Mouse (Mus musculus): Measurements from ENCODE around the gene Dhx38. TPM values are rescaled to one million over a fixed set of nuclear protein-coding genes. Genes with fewer than 3 reads are reported as not detected.

Gene Dhx38
- 13.9 and 14.5 TPM in 2 replicates for polyA plus RNA-seq (2015; fragmentation: Nextera tagmentation; extraction: Ambion mirVana)

DNA sequence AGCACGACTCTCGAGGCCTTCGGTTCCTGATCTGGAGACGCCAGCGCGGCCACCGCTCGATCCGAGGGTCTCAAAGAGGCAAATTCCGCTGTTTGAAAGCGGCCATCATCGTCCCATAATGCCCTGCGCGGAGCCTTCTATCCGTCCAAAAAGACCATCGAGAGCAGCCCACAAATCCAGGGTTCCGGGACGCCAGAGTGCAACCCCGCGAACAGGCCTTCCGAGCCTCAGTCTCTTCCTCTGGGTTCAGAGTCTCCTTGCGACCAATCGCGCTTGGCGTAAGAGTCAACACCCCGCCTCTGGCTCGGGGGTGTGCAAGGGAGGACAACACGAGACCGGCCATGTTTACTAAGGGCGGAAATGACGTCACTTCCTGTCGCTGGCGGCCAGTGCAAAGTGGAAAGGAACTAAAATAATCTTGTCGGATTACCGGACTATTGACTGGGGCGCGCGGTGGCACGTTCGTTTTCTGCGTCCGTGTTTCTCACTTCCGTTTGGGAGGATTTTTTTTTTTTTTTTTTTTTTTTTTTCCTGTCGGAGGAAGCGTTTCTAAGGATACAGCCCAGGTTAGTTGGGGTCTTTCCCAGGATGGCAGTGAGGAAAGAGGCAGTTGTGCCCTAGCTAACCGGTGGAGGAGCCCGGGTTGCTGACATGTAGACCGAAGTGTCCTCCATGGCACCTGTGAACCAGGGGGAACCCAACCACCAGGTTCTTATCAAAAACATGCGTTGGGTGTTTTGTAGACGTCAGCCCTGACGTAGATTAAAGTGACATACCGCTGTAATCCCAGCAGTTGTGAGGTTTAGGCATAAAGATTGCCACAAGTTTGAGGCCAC, at the start of gene Dhx38, which contains the start of gene Txnl4b:
Gene Dhx38 (minus strand): TSS at position 364 of the 836 bp plus-strand sequence.
Gene Txnl4b (plus strand): TSS at position 395 of the 836 bp plus-strand sequence.
- ATAC-seq (replicated peaks; ENCODE audit: extremely low read depth, insufficient read depth, low FRiP score) = peak; percentile 99
- no peaks in the 10 kb centered on the region for H3K27me3 ChIP-seq (ENCODE audit: control insufficient read depth, insufficient read depth, low read length)

DNA sequence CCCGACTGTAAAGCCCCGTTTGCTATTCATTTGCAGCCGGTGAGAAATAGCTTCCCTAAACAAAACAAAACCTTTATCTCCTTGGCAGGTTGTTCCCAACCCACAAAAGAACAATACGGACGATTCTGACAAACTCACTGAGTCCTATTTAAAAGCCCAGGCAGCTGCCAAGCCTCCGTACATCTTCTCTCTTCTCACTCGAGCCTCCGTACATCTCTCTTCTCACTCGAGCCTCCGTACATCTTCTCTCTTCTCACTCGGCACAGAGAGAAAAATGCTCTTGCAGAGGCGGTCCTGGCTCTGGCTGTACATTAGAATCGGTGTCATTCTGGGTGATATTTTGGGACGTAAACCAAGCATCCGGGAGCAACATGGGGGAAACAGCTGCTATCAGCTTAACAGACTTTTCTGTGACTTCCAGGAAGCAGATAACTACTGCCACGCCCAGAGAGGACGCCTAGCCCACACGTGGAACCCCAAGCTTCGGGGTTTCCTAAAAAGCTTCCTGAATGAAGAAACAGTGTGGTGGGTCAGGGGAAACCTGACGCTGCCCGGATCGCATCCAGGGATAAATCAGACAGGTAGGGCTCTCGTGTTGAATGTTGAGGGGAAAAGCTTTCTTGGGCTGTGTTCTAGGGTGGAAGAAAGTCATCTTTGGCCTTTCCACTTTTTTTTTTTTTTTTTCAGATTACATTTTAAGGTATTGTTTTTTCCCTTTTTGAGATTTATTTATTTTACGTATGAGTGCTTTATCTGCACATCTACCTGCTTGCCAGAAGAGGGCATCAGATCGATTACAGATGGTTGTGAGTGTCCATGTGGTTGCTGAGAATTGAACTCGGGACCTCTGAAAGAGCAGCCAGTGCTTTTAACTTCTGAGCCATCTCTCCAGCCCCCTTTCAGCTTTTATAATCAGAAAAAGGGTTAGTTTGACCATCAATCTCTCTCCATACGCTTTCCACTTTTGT, 48.9 kb upstream of the Dhx38 start, which contains the start of gene Pkd1l3:
Gene Pkd1l3 (plus strand): TSS at position 275 of the 968 bp plus-strand sequence.
- Histone ChIP-seq H3K4me2 (ENCODE audit: low read depth, low read length) (peak within 1 kb of the TSS; percentile 52), H3K4me1 (ENCODE audit: control insufficient read depth, insufficient read depth, low read length) (no peaks in the 10 kb centered on the region), H3K9me3 (replicated peaks; ENCODE audit: control insufficient read depth, low read length) (0 out of 2 replicates have a peak, but pooled peaks cover 3% of the 10 kb centered on the region), H3K27ac (ENCODE audit: low read length) (no peak within 1 kb of the TSS), H3K27me3 (ENCODE audit: control insufficient read depth, insufficient read depth, low read length) (no peaks in the 10 kb centered on the region), H3K36me3 (ENCODE audit: control insufficient read depth, insufficient read depth) (no peaks in the 10 kb centered on the region), H3K4me3 (ENCODE audit: low read length) (peak within 1 kb of the TSS; percentile 28), H3K9ac (ENCODE audit: low read length) (no peak within 1 kb of the TSS)
- WGBS = 41% methylated on average over 27 of the region's 27 CpGs
- no peak for ATAC-seq (replicated peaks; ENCODE audit: extremely low read depth, insufficient read depth, low FRiP score)

More for the DNA sequence above, at the start of gene Dhx38, which contains the start of gene Txnl4b:
- Histone ChIP-seq H3K27ac (ENCODE audit: low read length) (peak within 1 kb of the TSS; percentile 96), H3K4me1 (ENCODE audit: control insufficient read depth, insufficient read depth, low read length) (peaks cover 14% of the 10 kb centered on the region), H3K4me3 (ENCODE audit: low read length) (peak within 1 kb of the TSS; percentile 96), H3K9ac (ENCODE audit: low read length) (peak within 1 kb of the TSS; percentile 97), H3K4me2 (ENCODE audit: low read depth, low read length) (peak within 1 kb of the TSS; percentile 85), H3K36me3 (ENCODE audit: control insufficient read depth, insufficient read depth) (peaks cover 23% of the 10 kb centered on the region), H3K9me3 (replicated peaks; ENCODE audit: control insufficient read depth, low read length) (no peaks in the 10 kb centered on the region)
- WGBS = under 1% methylated on average over 52 of the region's 52 CpGs

DNA sequence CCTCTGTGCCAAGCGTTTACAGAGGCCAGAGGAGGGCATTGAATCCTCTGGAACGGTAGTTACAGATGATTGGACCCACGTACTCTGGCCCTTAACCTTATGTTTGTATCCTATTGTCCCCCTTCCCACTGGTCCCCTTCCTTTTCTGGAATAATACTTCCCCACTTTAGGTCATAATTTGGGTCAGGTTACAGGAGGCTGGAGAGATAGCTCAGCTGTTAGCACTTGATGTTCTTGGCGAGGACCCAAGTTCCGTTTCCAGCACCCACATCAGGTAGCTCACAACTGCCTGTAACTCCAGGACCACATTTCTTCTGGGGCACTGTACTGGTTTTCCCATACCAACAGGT, 43.5 kb upstream of the Dhx38 start:
- no peaks in the 10 kb centered on the region for H3K27me3 ChIP-seq (ENCODE audit: control insufficient read depth, insufficient read depth, low read length)
- no peak for ATAC-seq (replicated peaks; ENCODE audit: extremely low read depth, insufficient read depth, low FRiP score)
- peak overlapping the region; percentile 97 for H3K4me2 ChIP-seq (ENCODE audit: low read depth, low read length)
- H3K4me3 ChIP-seq (ENCODE audit: low read length) = peak overlapping the region; percentile 86
- H3K36me3 ChIP-seq (ENCODE audit: control insufficient read depth, insufficient read depth) = 0 out of 2 replicates have a peak, but pooled peaks cover 4% of the 10 kb centered on the region
- peak overlapping the region; percentile 98 for H3K27ac ChIP-seq (ENCODE audit: low read length)
- no peaks in the 10 kb centered on the region for H3K9me3 ChIP-seq (replicated peaks; ENCODE audit: control insufficient read depth, low read length)
- peak overlapping the region; percentile 84 for H3K9ac ChIP-seq (ENCODE audit: low read length)
- peaks cover 11% of the 10 kb centered on the region for H3K4me1 ChIP-seq (ENCODE audit: control insufficient read depth, insufficient read depth, low read length)
- 10% methylated on average over 5 of the region's 5 CpGs for WGBS

DNA sequence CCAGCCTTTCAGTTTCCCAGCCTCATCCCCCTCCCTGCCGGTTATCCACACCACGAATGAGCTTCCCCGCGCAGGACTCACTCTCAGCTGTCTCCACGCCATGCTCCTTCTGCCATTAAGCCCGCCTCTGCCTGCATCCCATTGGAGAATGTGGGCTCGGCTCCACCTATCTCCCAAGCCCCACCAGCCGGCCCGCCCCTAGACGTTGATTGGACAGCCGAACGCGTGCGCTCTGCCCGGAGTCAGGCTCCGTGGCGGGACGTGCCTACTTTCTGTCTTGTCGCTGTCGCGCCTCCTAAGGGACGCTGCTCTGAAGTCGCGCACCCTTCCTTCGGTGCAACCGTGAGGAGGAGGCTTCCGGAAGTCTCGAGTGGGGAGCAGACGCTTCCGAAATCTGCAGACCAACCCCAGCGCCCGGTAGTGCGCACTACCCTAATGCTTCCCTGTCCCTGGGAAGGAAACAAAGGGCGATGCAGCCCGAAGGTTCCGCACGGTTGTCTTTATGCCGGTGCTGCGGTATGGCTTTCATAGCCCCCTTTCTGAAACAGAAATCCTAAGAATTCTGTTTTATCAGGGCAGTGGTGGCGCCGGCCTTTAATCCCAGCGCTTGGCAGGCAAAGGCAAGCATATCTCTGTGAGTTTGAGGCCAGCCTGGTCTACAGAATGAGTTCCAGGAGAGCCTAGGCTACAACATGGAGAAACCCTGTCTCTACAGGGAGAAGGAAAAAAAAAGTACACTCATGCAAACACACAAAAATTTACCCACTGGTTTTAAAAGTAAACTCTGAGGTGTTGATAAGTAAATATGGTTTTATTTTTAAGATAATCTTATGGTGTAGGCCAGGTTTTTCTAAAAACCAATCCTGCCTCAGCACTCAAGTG, 42.9 kb upstream of the Dhx38 start, which contains the start of gene Dhodh:
Gene Dhodh (minus strand): TSS at position 403 of the 882 bp plus-strand sequence.
- H3K36me3 ChIP-seq (ENCODE audit: control insufficient read depth, insufficient read depth) = peaks cover 9% of the 10 kb centered on the region
- under 1% methylated on average over 42 of the region's 42 CpGs for WGBS
- H3K9me3 ChIP-seq (replicated peaks; ENCODE audit: control insufficient read depth, low read length) = no peaks in the 10 kb centered on the region
- peak within 1 kb of the TSS; percentile 86 for H3K4me3 ChIP-seq (ENCODE audit: low read length)
- peak within 1 kb of the TSS; percentile 98 for H3K27ac ChIP-seq (ENCODE audit: low read length)
- no peaks in the 10 kb centered on the region for H3K27me3 ChIP-seq (ENCODE audit: control insufficient read depth, insufficient read depth, low read length)
- H3K9ac ChIP-seq (ENCODE audit: low read length) = peak within 1 kb of the TSS; percentile 84
- peak; percentile 100 for ATAC-seq (replicated peaks; ENCODE audit: extremely low read depth, insufficient read depth, low FRiP score)
- H3K4me1 ChIP-seq (ENCODE audit: control insufficient read depth, insufficient read depth, low read length) = peaks cover 11% of the 10 kb centered on the region
- peak within 1 kb of the TSS; percentile 97 for H3K4me2 ChIP-seq (ENCODE audit: low read depth, low read length)

DNA sequence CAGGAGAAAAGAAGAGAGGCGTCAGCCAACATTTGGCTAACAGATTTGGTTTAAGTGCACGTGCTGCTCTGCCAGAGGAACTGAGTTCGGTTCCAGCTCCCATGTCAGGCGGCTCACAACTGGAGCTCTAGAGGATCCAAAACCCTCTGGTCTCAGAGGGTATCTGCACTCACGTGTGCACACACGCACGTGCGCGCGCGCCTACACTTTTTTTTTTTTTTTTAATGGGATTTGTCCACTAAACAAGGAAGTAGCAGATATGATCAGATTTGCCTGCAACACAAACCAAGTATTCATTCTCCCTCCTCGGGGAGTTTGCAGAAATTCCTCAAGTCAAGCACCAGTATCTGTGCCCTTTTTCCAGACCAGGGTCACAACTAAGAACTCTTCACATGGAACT, 42.0 kb upstream of the Dhx38 start:
- peaks cover 11% of the 10 kb centered on the region for H3K4me1 ChIP-seq (ENCODE audit: control insufficient read depth, insufficient read depth, low read length)
- no peak for ATAC-seq (replicated peaks; ENCODE audit: extremely low read depth, insufficient read depth, low FRiP score)
- H3K27ac ChIP-seq (ENCODE audit: low read length) = peak overlapping the region; percentile 98

DNA sequence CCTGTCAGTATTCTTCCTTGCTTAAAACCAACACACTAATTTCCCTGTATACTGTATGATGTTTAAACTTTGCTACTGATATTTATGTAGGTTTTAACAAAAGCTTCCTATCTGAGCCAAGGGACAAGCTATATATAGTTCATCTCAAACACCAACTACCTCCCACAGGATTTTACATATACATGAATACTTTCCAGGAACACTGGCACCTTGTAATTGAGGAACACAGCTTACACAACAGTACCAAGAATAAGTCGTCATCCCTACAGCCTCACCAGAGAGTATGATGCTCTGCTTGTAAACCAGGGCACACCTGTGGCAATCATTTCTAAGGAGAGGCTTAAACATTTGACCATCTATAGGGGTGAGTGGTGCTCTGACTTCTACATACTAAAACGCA, 41.1 kb upstream of the Dhx38 start:
- no peak overlapping the region for H3K27ac ChIP-seq (ENCODE audit: low read length)
- ATAC-seq (replicated peaks; ENCODE audit: extremely low read depth, insufficient read depth, low FRiP score) = no peak
- no peak overlapping the region for H3K4me2 ChIP-seq (ENCODE audit: low read depth, low read length)
- no peaks in the 10 kb centered on the region for H3K9me3 ChIP-seq (replicated peaks; ENCODE audit: control insufficient read depth, low read length)
- H3K4me1 ChIP-seq (ENCODE audit: control insufficient read depth, insufficient read depth, low read length) = peaks cover 11% of the 10 kb centered on the region
- no peak overlapping the region for H3K4me3 ChIP-seq (ENCODE audit: low read length)
- no peak overlapping the region for H3K9ac ChIP-seq (ENCODE audit: low read length)
- no peaks in the 10 kb centered on the region for H3K27me3 ChIP-seq (ENCODE audit: control insufficient read depth, insufficient read depth, low read length)
- 75% methylated on average over 2 of the region's 2 CpGs for WGBS
- peaks cover 15% of the 10 kb centered on the region for H3K36me3 ChIP-seq (ENCODE audit: control insufficient read depth, insufficient read depth)

More for the DNA sequence above, 42.0 kb upstream of the Dhx38 start:
- Histone ChIP-seq H3K36me3 (ENCODE audit: control insufficient read depth, insufficient read depth) (peaks cover 12% of the 10 kb centered on the region), H3K27me3 (ENCODE audit: control insufficient read depth, insufficient read depth, low read length) (no peaks in the 10 kb centered on the region), H3K4me3 (ENCODE audit: low read length) (peak overlapping the region; percentile 86), H3K9ac (ENCODE audit: low read length) (peak overlapping the region; percentile 84), H3K9me3 (replicated peaks; ENCODE audit: control insufficient read depth, low read length) (no peaks in the 10 kb centered on the region), H3K4me2 (ENCODE audit: low read depth, low read length) (peak overlapping the region; percentile 97)
- WGBS = 4% methylated on average over 12 of the region's 12 CpGs

DNA sequence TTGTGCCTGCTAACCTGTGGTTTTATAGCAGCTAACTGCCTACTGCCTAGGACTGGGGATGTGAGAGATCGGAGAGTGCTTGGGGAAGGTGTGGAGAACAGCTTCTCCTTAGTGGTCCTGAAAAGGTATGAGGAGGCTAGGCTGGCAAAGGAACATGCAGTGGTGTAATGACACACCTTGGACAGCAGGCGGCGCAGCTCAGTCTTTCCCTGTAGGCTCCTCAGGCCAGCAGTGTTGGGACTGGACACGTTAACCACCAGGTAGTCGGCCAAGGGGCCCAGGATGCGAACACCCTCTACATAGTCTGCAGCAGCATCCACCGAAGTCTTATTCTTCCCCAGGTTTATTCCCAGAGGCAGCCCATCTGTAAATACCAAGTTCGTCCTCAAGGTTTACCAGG, 30.2 kb upstream of the Dhx38 start:
- 47% methylated on average over 8 of the region's 8 CpGs for WGBS
- Histone ChIP-seq H3K27me3 (ENCODE audit: control insufficient read depth, insufficient read depth, low read length) (no peaks in the 10 kb centered on the region), H3K4me3 (ENCODE audit: low read length) (no peak overlapping the region), H3K27ac (ENCODE audit: low read length) (no peak overlapping the region), H3K4me1 (ENCODE audit: control insufficient read depth, insufficient read depth, low read length) (no peaks in the 10 kb centered on the region), H3K9ac (ENCODE audit: low read length) (no peak overlapping the region), H3K36me3 (ENCODE audit: control insufficient read depth, insufficient read depth) (peaks cover 18% of the 10 kb centered on the region; the same call in 1 of the 2 replicates), H3K4me2 (ENCODE audit: low read depth, low read length) (no peak overlapping the region), H3K9me3 (replicated peaks; ENCODE audit: control insufficient read depth, low read length) (no peaks in the 10 kb centered on the region)
- ATAC-seq (replicated peaks; ENCODE audit: extremely low read depth, insufficient read depth, low FRiP score) = no peak

Measured in heart, embryonic 16.5 days (tissue).